Mouse (Mus musculus) hindbrain, embryonic 11.5 days (tissue): ENCODE measurements around the gene Wdr63. TPM values are rescaled to one million over a fixed set of nuclear protein-coding genes. Genes with fewer than 3 reads are reported as not detected.

ENCODE experiments used
- ATAC-seq: fragments of 200-750 bp; cut with Nextera tagmentation; 2 replicates; pipeline ENCODE4 v1.8.0; 2017; ENCODE audit warnings: mild to moderate bottlenecking, moderate TSS enrichment, moderate library complexity; ENCODE audit not compliant: low FRiP score
- DNase-seq: peaks from one replicate; pipeline ENCODE4 v3.0.0-alpha.2; 2015; ENCODE audit warnings: low spot score
- H3K27ac ChIP-seq: fragments of 300-500 bp; sonication (generic); 2 replicates; pipeline ENCODE4 v1.5.1; 2014; ENCODE audit warnings: mild to moderate bottlenecking, low read depth, low read length
- H3K27me3 ChIP-seq: fragments of 300-500 bp; sonication (generic); 2 replicates; pipeline ENCODE4 v1.6.1; 2014; ENCODE audit warnings: mild to moderate bottlenecking, low read length, moderate library complexity, mixed read lengths; ENCODE audit not compliant: control insufficient read depth, insufficient read depth
- H3K36me3 ChIP-seq: fragments of 300-500 bp; sonication (generic); 2 replicates; pipeline ENCODE4 v1.6.1; 2014; ENCODE audit warnings: mild to moderate bottlenecking, low read length, moderate library complexity, mixed read lengths; ENCODE audit not compliant: control insufficient read depth, insufficient read depth
- H3K4me1 ChIP-seq: fragments of 300-500 bp; sonication (generic); replicated peaks from 2 replicates; pipeline ENCODE4 v1.6.1; 2014; ENCODE audit warnings: low read length, mixed read lengths; ENCODE audit not compliant: control insufficient read depth, insufficient read depth
- H3K4me2 ChIP-seq: fragments of 300-500 bp; sonication (generic); replicated peaks from 2 replicates; pipeline ENCODE4 v1.6.1; 2014; ENCODE audit warnings: mild to moderate bottlenecking, low read depth, low read length
- H3K4me3 ChIP-seq: fragments of 300-500 bp; sonication (generic); 2 replicates; pipeline ENCODE4 v1.5.1; 2014; ENCODE audit warnings: low read depth, low read length
- H3K9ac ChIP-seq: fragments of 300-500 bp; sonication (generic); 2 replicates; pipeline ENCODE4 v1.6.1; 2014; ENCODE audit warnings: low read depth, low read length
- H3K9me3 ChIP-seq: fragments of 300-500 bp; sonication (generic); 2 replicates; pipeline ENCODE4 v1.6.1; 2016; ENCODE audit warnings: low read length; ENCODE audit not compliant: control insufficient read depth
- WGBS: fragments of 180-500 bp; shearing (Covaris S2); extraction: QIAGEN DNeasy Blood & Tissue Kit; methylation state at CpG from one replicate; pipeline ENCODE4 v1.1.7; 2014; 5-methylcytosine and 5-hydroxymethylcytosine counted together
- polyA plus RNA-seq: library from polyadenylated mRNA; unstranded; fragments of >200 nt; fragmentation: Nextera tagmentation; extraction: Ambion mirVana; gene quantifications from 2 replicates; pipeline ENCODE4 v1.2.1, GENCODE M21; 2014

Wdr63 gene
- polyA plus RNA-seq, 1 experiment from 2014 or later: 1.0 TPM

DNA sequence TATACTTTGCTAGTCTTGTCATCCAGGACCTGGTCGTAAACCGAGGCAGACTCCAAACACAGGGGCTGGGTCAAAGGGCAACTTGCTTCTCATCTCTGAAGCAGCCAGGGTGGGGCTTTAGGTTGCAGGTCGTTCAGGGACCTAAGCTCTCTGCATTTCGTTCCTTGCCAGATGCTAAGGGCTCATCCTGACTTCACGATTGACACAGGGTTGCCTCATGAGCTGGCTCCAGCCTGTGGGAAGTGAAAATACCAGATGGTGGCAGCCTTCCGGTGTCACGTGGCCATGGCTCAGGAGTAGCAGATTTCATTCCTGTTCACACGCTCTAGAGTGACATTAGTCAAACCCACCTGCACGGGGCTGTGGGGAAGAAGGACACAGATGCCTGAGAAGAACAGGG is 26.9 kb upstream of the Wdr63 start:
- no peaks in the 10 kb centered on the region for H3K9me3 ChIP-seq
- no peak for DNase-seq
- ATAC-seq: no peak
- no peak overlapping the region for H3K4me2 ChIP-seq
- 83% methylated on average over 9 of the region's 9 CpGs for WGBS
- H3K36me3 ChIP-seq: no peaks in the 10 kb centered on the region
- H3K27me3 ChIP-seq: no peaks in the 10 kb centered on the region
- H3K4me3 ChIP-seq: no peak overlapping the region
- no peaks in the 10 kb centered on the region for H3K4me1 ChIP-seq
- no peak overlapping the region for H3K27ac ChIP-seq
- no peak overlapping the region for H3K9ac ChIP-seq

DNA sequence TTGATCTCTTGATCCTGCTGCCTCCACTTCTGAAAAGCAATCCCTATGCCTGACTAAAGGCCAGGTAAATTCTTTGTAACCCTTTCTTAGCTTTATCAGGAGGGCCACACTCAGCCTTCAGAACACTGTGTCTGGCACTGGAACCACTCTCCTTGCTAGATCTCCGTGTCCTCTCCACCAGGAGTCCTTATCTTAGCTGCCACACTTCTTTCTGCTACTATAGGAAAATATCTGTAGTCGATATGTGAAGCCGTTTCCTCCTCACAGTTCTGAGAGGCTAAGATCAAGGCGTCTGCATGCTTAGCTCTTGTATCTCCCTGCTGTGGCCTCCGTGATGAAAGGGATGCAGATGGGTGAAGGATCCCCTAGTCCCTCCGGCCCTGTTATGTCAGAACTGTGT is 19.3 kb upstream of the Wdr63 start:
- 82% methylated on average over 6 of the region's 6 CpGs for WGBS

DNA sequence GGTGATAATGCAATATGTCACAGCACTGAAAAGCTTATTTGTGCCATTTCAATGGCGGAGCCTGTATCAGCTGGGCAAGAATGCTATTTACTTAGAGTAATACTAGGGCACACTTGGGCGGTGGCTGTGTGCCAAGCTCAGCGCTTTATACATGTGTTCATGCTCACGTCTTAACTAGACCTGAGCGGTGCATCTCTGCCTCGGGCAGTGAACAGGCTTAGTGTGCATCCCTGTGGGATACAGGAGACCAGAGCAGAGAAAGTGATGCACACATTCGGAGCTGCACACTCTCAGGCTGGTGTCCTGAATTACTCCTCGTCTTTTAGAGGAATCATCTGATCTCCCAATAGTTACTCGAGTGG is 15.5 kb upstream of the Wdr63 start:
- Histone ChIP-seq H3K36me3 (no peaks in the 10 kb centered on the region), H3K4me2 (no peak overlapping the region), H3K4me1 (no peaks in the 10 kb centered on the region), H3K27me3 (no peaks in the 10 kb centered on the region), H3K9me3 (no peaks in the 10 kb centered on the region), H3K9ac (no peak overlapping the region), H3K4me3 (no peak overlapping the region), H3K27ac (no peak overlapping the region)
- 88% methylated on average over 9 of the region's 9 CpGs for WGBS
- DNase-seq (no peak), ATAC-seq (no peak)

More for the DNA sequence above, 19.3 kb upstream of the Wdr63 start:
- Histone ChIP-seq H3K4me3 (no peak overlapping the region), H3K36me3 (no peaks in the 10 kb centered on the region), H3K9me3 (no peaks in the 10 kb centered on the region), H3K27ac (no peak overlapping the region), H3K4me2 (no peak overlapping the region), H3K9ac (no peak overlapping the region), H3K4me1 (no peaks in the 10 kb centered on the region), H3K27me3 (no peaks in the 10 kb centered on the region)
- DNase-seq (no peak), ATAC-seq (no peak)

DNA sequence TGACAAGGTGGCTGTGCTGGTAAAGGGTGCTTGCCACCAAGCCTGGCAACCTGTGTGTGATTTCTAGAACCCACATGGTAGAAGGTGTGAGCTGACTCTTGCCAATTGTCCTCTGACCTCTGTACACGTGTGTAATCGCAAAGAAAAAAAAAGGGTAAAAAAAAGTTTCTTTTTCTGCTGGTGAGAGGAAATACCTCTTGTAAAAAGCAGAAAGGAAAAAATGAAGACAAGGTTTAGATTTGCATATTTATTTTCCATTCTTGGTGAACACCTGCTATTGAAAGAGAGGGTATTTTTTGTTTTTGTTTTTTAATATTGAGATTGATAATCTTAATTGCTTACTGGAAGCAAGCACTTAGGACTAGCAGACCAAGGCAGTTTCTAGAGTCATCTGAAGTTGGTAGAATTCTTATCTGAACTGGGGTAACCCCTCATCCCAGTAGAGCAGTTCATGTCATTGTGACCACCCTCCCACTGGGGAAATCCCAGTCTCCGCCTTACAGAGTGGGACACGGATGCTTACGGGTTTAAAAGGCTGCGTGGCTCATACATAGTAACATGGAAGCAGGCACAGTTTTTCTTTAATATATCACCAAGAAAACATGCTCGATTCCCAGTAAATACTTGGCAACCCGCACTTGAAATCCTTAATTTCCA is 15.0 kb upstream of the Wdr63 start:
- Histone ChIP-seq H3K4me3 (no peak overlapping the region), H3K36me3 (no peaks in the 10 kb centered on the region), H3K27ac (no peak overlapping the region), H3K4me1 (no peaks in the 10 kb centered on the region), H3K9ac (no peak overlapping the region), H3K9me3 (no peaks in the 10 kb centered on the region), H3K4me2 (no peak overlapping the region), H3K27me3 (peaks cover 2% of the 10 kb centered on the region)
- ATAC-seq (no peak), DNase-seq (no peak)
- 83% methylated on average over 8 of the region's 8 CpGs for WGBS

DNA sequence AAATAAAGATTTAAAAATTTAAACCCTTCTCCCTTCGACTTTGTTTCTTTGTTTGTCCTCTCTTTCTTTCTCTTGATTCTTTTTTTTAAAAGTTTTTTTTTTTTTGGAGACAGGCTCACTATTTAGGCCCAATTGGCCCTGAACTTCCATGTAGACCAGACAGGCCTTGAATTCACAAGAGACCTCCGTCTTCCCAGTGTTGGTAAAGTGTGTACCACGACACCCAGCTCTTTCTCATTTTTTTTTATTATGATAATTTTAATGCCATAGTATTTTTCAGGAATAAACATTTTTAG is 14.1 kb upstream of the Wdr63 start:
- Histone ChIP-seq H3K36me3 (no peaks in the 10 kb centered on the region), H3K4me2 (no peak overlapping the region), H3K4me1 (no peaks in the 10 kb centered on the region), H3K27me3 (peaks cover 10% of the 10 kb centered on the region), H3K9me3 (no peaks in the 10 kb centered on the region), H3K4me3 (no peak overlapping the region), H3K27ac (no peak overlapping the region), H3K9ac (no peak overlapping the region)
- 46% methylated on average over 3 of the region's 3 CpGs for WGBS
- DNase-seq (no peak), ATAC-seq (no peak)

DNA sequence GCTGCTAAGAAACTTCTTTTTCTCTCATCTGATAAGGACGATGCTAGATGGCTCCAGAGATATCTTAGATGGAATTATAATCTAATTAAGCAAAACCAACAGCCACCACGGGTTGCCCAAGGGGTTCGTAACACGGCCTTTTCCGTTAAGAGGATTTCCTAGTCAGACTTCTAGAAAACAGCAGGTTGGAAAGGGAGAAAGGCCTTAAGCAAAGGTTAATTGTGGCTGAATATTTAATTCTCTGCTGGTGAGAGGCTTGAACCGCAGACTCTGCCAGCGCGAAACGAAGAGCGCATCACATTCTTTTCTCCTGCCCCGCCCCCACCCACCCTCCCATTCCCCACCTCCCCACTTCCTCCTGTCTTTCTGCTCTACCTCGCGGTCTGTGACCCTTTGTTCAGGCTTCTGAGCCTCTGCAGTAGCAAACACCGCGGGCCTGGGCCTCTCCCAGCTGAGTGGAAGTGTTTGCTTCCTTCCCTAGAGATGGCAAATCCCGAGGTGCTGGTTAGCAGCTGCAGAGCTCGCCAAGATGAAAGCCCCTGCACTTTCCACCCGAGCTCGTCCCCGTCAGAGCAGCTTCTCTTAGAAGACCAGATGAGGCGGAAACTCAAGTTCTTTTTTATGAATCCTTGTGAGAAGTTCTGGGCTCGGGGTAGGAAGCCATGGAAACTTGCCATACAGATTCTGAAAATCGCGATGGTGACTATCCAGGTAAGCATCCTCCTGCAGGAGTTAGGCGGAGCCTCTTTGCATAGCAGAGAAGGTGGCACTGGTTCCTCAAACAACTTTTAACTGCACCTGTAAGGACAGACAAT is 13.6 kb upstream of the Wdr63 start:
- WGBS: 6% methylated on average over 25 of the region's 25 CpGs
- H3K9ac ChIP-seq: peak overlapping the region; percentile 46; the same call in 1 of the 2 replicates
- peak overlapping the region; percentile 37 for H3K4me2 ChIP-seq

DNA sequence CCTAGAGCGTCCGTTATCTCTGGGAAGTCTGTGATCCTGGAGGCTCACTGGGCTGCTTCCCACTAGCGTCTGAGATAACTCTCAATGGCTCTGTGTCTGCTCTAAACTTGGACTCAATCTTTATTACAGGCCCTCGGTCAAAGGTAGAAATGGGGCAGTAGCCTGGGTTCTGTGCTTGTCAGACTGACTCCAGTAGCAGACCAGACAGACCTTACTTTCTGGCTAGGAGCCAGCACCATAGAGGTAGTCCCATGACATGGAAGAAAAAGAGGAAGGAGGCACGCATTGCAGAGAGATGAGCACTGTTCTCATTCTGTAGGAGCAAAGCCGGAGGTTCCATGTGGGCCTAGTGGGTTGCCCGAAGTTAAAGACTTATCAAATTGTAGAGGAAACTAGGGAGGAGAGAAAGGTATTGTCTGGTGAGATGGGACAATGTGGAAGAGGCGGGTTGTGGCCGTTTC is 10.1 kb upstream of the Wdr63 start:
- Histone ChIP-seq H3K27ac (no peak overlapping the region), H3K4me3 (no peak overlapping the region), H3K36me3 (no peaks in the 10 kb centered on the region), H3K27me3 (peaks cover 14% of the 10 kb centered on the region), H3K4me1 (no peaks in the 10 kb centered on the region), H3K4me2 (no peak overlapping the region), H3K9me3 (no peaks in the 10 kb centered on the region), H3K9ac (no peak overlapping the region)
- no peak for DNase-seq
- ATAC-seq: no peak
- WGBS: 56% methylated on average over 9 of the region's 9 CpGs

More for the DNA sequence above, 13.6 kb upstream of the Wdr63 start:
- Histone ChIP-seq H3K4me1 (no peaks in the 10 kb centered on the region), H3K4me3 (no peak overlapping the region; the same call in 1 of the 2 replicates), H3K27me3 (peaks cover 14% of the 10 kb centered on the region), H3K9me3 (no peaks in the 10 kb centered on the region), H3K36me3 (no peaks in the 10 kb centered on the region), H3K27ac (no peak overlapping the region)
- DNase-seq (peak; percentile 65), ATAC-seq (peak; percentile 63)

DNA sequence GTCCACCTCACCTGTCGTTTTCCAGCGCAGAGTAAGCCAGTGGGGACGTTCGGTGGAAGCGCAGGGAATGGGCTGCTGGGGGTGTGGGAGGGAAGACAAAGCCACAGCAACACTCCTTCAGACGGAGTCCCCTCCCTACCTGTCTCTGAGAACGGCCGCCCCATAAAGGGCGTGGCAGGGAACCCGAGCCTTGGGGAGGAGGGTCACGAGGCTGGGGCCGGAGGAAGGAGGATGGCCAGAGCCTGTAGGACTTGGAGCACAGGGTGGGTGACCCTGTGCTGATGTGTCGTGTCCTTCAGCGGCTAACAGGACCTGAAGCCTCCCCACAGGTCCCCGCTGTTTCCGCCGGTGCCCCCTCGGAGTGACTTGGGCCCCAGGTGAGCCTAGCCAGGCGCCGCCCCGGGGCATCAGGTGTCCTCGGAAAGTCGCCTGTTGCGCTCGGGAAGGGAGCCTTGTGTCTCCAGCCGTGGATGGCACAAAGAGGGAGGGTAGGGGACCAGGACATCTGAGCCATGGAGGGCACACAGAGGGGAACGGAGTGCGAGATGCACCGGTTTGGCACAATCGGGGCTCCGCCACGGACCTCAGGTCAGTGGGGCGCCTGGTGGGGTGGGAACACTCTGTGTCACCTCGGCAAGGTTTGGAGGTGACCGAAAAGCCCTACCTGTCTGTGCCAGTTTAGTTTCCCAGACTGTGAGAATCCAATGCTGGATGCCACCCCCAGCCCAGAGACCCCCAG is 9.5 kb upstream of the Wdr63 start, which contains the start of gene Mcoln3:
Gene Mcoln3, plus strand, starts transcription at position 193 of the 739 bp plus-strand sequence.
- Histone ChIP-seq H3K9ac (no peak within 1 kb of the TSS), H3K4me1 (no peaks in the 10 kb centered on the region), H3K9me3 (no peaks in the 10 kb centered on the region), H3K4me2 (peak within 1 kb of the TSS; percentile 18), H3K27ac (no peak within 1 kb of the TSS), H3K4me3 (no peak within 1 kb of the TSS), H3K36me3 (no peaks in the 10 kb centered on the region), H3K27me3 (peaks cover 14% of the 10 kb centered on the region)
- DNase-seq (no peak), ATAC-seq (no peak)
- 10% methylated on average over 35 of the region's 35 CpGs for whole genome bisulfite sequencing
